Mouse (Mus musculus): Measurements from ENCODE around the gene 4922502D21Rik. TPM values are rescaled to one million over a fixed set of nuclear protein-coding genes. Genes with fewer than 3 reads are reported as not detected.
"Not testable (repeated sequence)": the region's sequence is repeated elsewhere in the genome, so short reads cannot be mapped to it uniquely, and the experiment has no call there.

Gene 4922502D21Rik
- polyA plus RNA-seq, 1 experiment: not detected

- no peaks in the 10 kb centered on the region for H3K4me1 ChIP-seq (ENCODE audit: control insufficient read depth, insufficient read depth, insufficient read length, low read length)
- no peak overlapping the region for H3K27ac ChIP-seq (ENCODE audit: insufficient read depth, low read depth, low read length)
- H3K4me3 ChIP-seq (ENCODE audit: low read depth, low read length): no peak overlapping the region
- H3K36me3 ChIP-seq (ENCODE audit: control insufficient read depth, insufficient read depth, low read length): no peaks in the 10 kb centered on the region
- TF ChIP-seq POLR2A (IDR thresholded peaks at IDR 0.05; ENCODE audit: low read depth, low read length) (no peak), CTCF (IDR thresholded peaks at IDR 0.05; ENCODE audit: extremely low read depth, insufficient read length, insufficient replicate concordance, low read depth, low read length) (no peak)
- no peaks in the 10 kb centered on the region for H3K27me3 ChIP-seq (ENCODE audit: control insufficient read depth, insufficient read depth, low read length)
These were observed 24.8 kb upstream of the 4922502D21Rik start for GRCm38 (mm10) chr6:129356430-129356829.

- Histone ChIP-seq H3K27ac (ENCODE audit: insufficient read depth, low read depth, low read length) (no peak overlapping the region), H3K4me1 (ENCODE audit: control insufficient read depth, insufficient read depth, insufficient read length, low read length) (no peaks in the 10 kb centered on the region), H3K4me3 (ENCODE audit: low read depth, low read length) (no peak overlapping the region), H3K36me3 (ENCODE audit: control insufficient read depth, insufficient read depth, low read length) (no peaks in the 10 kb centered on the region), H3K27me3 (ENCODE audit: control insufficient read depth, insufficient read depth, low read length) (no peaks in the 10 kb centered on the region)
- TF ChIP-seq POLR2A (IDR thresholded peaks at IDR 0.05; ENCODE audit: low read depth, low read length) (no peak), CTCF (IDR thresholded peaks at IDR 0.05; ENCODE audit: extremely low read depth, insufficient read length, insufficient replicate concordance, low read depth, low read length) (no peak)
- 98% methylated on average over 2 of the region's 2 CpGs for WGBS
These were observed 24.2 kb upstream of the 4922502D21Rik start for GRCm38 (mm10) chr6:129355774-129356173.

GRCm38 (mm10) chr6:129351091-129351490 is 19.5 kb upstream of the 4922502D21Rik start:
- no peaks in the 10 kb centered on the region for H3K27me3 ChIP-seq (ENCODE audit: control insufficient read depth, insufficient read depth, low read length)
- no peak overlapping the region for H3K4me3 ChIP-seq (ENCODE audit: low read depth, low read length)
- H3K36me3 ChIP-seq (ENCODE audit: control insufficient read depth, insufficient read depth, low read length): no peaks in the 10 kb centered on the region
- TF ChIP-seq POLR2A (IDR thresholded peaks at IDR 0.05; ENCODE audit: low read depth, low read length) (no peak), CTCF (IDR thresholded peaks at IDR 0.05; ENCODE audit: extremely low read depth, insufficient read length, insufficient replicate concordance, low read depth, low read length) (no peak)
- peaks cover 2% of the 10 kb centered on the region; the same call in 1 of the 2 replicates for H3K4me1 ChIP-seq (ENCODE audit: control insufficient read depth, insufficient read depth, insufficient read length, low read length)
- H3K27ac ChIP-seq (ENCODE audit: insufficient read depth, low read depth, low read length): no peak overlapping the region
- WGBS: 94% methylated on average over 3 of the region's 3 CpGs

- H3K27ac ChIP-seq (ENCODE audit: insufficient read depth, low read depth, low read length): no peak overlapping the region
- WGBS: 31% methylated on average over 4 of the region's 4 CpGs
- TF ChIP-seq POLR2A (IDR thresholded peaks at IDR 0.05; ENCODE audit: low read depth, low read length) (no peak), CTCF (IDR thresholded peaks at IDR 0.05; ENCODE audit: extremely low read depth, insufficient read length, insufficient replicate concordance, low read depth, low read length) (no peak)
- no peaks in the 10 kb centered on the region for H3K27me3 ChIP-seq (ENCODE audit: control insufficient read depth, insufficient read depth, low read length)
- peaks cover 2% of the 10 kb centered on the region; the same call in 1 of the 2 replicates for H3K4me1 ChIP-seq (ENCODE audit: control insufficient read depth, insufficient read depth, insufficient read length, low read length)
- no peak overlapping the region for H3K4me3 ChIP-seq (ENCODE audit: low read depth, low read length)
- no peaks in the 10 kb centered on the region for H3K36me3 ChIP-seq (ENCODE audit: control insufficient read depth, insufficient read depth, low read length)
These were observed 18.1 kb upstream of the 4922502D21Rik start for GRCm38 (mm10) chr6:129349524-129350352.

GRCm38 (mm10) chr6:129344408-129344807 is 12.8 kb upstream of the 4922502D21Rik start:
- no peaks in the 10 kb centered on the region; the same call in 1 of the 2 replicates for H3K4me1 ChIP-seq (ENCODE audit: control insufficient read depth, insufficient read depth, insufficient read length, low read length)
- no peaks in the 10 kb centered on the region for H3K36me3 ChIP-seq (ENCODE audit: control insufficient read depth, insufficient read depth, low read length)
- H3K27ac ChIP-seq (ENCODE audit: insufficient read depth, low read depth, low read length): no peak overlapping the region
- H3K4me3 ChIP-seq (ENCODE audit: low read depth, low read length): no peak overlapping the region
- TF ChIP-seq POLR2A (IDR thresholded peaks at IDR 0.05; ENCODE audit: low read depth, low read length) (no peak), CTCF (IDR thresholded peaks at IDR 0.05; ENCODE audit: extremely low read depth, insufficient read length, insufficient replicate concordance, low read depth, low read length) (no peak)
- H3K27me3 ChIP-seq (ENCODE audit: control insufficient read depth, insufficient read depth, low read length): no peaks in the 10 kb centered on the region
- 68% methylated on average over 3 of the region's 3 CpGs for WGBS

- H3K27me3 ChIP-seq (ENCODE audit: control insufficient read depth, insufficient read depth, low read length); H3K4me3 ChIP-seq (ENCODE audit: low read depth, low read length); H3K27ac ChIP-seq (ENCODE audit: insufficient read depth, low read depth, low read length); H3K36me3 ChIP-seq (ENCODE audit: control insufficient read depth, insufficient read depth, low read length); H3K4me1 ChIP-seq (ENCODE audit: control insufficient read depth, insufficient read depth, insufficient read length, low read length): not testable (repeated sequence)
- 74% methylated on average over 4 of the region's 4 CpGs for WGBS
These were observed 10.8 kb upstream of the 4922502D21Rik start, which contains the start of gene Clec12a for GRCm38 (mm10) chr6:129342391-129342790. Clec12a (plus strand) TSS chr6:129342691.

GRCm38 (mm10) chr6:129337751-129338150 is 6.2 kb upstream of the 4922502D21Rik start:
- Histone ChIP-seq H3K36me3 (ENCODE audit: control insufficient read depth, insufficient read depth, low read length) (no peaks in the 10 kb centered on the region), H3K4me3 (ENCODE audit: low read depth, low read length) (no peak overlapping the region), H3K27ac (ENCODE audit: insufficient read depth, low read depth, low read length) (no peak overlapping the region), H3K27me3 (ENCODE audit: control insufficient read depth, insufficient read depth, low read length) (no peaks in the 10 kb centered on the region), H3K4me1 (ENCODE audit: control insufficient read depth, insufficient read depth, insufficient read length, low read length) (no peaks in the 10 kb centered on the region)
- WGBS: 57% methylated on average over 1 of the region's 1 CpGs
- TF ChIP-seq POLR2A (IDR thresholded peaks at IDR 0.05; ENCODE audit: low read depth, low read length): no peak
